Mouse (Mus musculus) lung, postnatal 0 days (tissue): ENCODE results near the gene Nomo1.

Source experiments
- CTCF ChIP-seq: IDR thresholded peaks from 2 replicates; pipeline ENCODE4 v1.5.1; 2016; ENCODE audit warnings: antibody characterized with exemption, mild to moderate bottlenecking
- EP300 ChIP-seq: IDR thresholded peaks from 2 replicates; pipeline ENCODE4 v1.6.1; 2016; ENCODE audit warnings: antibody characterized with exemption, mild to moderate bottlenecking, control low read depth

- TF ChIP-seq CTCF (peak; percentile 41), EP300 (no peak)
Observed at GRCm38 (mm10) chr7:46052161-46052821, 18.8 kb downstream of the Nomo1 start.
